Mouse (Mus musculus): ENCODE results near the gene Srsf3.
"Not testable (repeated sequence)": the region's sequence is repeated elsewhere in the genome, so short reads cannot be mapped to it uniquely, and the experiment has no call there.

The Srsf3 gene

DNA sequence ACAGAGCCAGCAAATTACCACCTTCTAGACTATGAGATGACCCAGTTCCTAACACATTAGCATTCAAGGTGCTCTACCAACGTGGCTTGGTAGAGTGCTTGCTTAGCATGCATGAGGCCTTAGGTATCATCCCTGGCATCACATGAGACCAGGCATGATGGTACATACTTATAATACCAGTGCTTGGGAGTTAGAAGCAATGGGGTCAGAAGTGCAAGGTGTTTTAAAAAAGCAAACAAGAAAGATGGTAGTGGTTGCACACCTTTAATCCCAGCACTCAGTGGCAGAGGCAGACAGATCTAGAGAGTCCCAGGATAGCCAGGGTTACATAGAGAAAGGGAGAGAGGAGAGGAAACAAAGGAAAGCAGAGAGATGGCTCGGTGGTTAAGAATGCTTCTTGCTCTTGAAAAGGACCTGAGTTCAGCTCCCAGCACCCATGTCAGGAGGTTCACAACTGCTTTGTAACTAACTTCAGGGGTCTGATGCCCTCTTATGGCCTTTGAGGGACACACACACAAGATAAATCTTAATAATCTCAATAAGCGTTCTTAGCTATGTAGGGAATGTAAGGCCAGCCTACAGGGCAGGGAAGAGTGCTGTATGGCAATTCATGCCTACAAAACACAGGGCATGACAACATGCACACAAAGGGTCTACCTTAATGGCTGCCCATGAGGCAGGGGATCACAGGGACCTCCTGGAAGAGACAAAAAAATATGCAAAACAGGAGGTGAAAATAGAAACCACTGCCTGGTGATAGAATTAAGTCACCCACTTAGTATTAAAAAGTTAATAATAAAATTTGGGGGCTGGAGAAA, 15.5 kb downstream of the Srsf3 start:
- no peak for DNase-seq

DNA sequence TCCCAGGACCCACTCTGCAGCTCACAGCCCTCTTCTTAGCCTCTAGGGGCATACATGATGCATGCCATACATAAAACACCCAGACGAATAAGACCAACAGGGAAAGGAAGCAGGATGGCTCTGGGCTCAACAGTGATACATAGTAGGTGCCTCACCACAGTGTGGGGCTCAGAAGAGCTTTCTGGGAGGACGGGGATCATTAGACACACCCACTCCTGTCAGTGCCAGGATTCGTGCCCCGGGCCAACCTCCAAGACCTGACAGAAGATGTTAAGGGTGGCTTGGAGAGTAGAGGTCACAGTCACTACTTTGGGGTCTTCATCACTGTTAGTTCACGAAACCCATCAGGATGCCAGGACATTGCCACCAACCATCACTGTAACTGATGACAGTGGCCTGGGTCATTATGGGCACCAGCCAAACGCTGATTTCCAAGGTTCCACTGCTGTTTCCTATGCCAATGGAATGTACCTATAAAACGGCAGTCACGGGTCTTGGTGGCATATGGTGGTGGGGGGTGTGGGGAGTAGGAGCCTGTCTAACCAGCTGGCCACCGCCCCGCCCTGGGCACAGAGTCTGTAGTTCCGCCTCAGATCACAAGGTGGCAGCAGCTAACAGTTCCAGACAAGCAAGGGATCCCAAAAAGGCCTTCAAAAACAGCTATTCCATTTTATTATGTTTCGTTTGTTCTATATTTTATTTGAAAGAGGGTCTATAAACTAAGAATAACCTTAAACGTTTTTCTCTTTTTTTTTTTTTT, 16.5 kb downstream of the Srsf3 start:
- DNase-seq, result peak; percentile 81

DNA sequence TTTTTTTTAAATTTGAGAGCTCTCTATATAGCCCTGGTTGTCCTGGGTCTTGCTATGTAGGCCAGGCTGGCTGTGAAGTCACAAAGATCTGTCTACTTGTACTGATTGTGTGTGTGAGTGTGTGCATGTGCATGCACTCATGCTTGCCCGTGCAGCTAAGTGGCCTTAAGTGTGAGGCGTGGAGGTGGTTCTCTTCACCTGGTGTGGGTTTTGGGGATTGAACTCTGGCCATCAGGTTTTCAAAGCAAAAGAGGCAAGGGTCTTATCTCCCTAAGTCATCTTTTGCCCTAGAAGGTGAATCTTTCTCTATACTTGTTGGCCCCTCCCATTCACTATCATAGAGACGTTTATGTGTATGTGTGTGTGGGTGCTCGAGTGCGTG, 17.1 kb downstream of the Srsf3 start:
- DNase-seq, result no peak

DNA sequence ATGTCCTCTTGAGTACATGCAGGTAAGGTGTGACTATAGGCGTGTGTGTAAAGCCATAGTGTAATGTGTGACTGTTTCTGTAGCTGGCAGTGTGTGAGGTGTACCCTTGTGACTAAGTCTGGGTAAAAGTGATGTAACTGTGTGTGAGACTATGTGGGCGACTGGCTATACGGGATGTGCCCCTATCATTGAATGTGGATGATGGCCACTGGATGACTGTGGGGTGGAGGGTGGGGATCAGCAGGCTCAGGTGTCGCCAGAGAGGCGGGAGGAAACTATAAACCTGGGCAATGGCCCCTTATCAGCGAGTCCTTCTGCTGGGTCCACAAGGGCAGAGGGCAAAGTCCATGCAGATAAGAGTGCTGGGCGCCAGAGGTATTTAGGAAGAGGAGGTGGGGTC, 17.5 kb downstream of the Srsf3 start:
- DNase-seq, result no peak

DNA sequence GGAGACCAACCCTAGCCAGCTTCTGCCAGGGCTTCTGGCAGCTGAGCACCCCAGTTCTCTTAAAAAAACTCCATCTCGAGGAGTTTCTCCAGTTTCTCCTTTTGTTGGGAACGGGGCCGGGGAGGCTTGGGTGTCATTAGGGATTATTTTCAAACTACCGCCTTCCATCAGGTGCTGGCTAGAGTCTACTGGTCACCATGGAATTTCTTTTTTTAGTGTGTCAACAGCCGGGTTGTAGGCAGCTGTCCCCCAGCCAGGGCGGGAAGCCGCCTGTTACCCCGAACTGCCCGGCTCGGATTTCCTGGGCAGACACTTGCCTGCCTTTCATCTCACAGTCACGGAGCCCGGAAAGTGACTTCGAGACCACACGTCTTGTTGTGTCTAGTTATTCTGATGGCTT, 18.4 kb downstream of the Srsf3 start:
- DNase-seq, result no peak

DNA sequence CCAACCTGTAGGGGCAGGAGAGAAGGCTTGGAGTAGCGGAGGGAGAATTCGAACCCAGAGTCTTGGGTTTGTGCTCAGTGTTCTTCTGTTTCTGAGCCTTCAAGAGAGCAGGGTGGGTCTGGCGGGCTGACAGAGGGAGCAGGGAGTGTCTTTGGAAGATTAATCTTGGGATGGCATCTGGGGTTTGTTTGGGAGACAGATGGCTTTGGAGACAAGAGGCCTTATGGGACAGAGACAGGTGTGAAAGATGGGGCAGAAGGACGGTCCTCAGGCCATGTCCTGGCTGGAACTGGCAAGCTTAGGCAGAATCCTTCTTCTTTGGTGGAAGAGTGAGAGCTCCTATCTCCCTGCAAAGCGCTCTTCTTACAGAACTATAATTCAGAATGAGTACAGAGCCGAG, 20.6 kb downstream of the Srsf3 start:
- DNase-seq, result no peak

DNA sequence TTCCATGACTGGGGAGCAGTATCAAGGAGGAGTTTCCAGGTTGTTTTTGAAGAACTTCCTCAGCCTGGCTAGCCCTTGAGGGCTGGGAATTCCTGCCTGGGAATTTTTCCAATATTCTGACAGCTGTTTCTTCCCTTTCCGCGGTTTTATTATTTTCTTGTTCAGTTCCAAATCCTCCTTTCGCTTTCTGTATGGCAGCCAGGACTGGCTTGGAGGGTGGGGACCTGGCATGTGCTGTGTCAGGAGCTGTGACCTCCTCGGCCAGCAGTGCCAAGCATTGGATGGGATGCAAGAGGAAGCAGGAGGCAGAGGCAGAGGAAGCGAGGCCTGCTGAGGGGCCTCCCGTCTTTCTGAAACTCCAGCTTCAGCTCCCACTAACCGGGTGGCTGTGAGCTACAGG, 21.4 kb downstream of the Srsf3 start:
- DNase-seq, result no peak

DNA sequence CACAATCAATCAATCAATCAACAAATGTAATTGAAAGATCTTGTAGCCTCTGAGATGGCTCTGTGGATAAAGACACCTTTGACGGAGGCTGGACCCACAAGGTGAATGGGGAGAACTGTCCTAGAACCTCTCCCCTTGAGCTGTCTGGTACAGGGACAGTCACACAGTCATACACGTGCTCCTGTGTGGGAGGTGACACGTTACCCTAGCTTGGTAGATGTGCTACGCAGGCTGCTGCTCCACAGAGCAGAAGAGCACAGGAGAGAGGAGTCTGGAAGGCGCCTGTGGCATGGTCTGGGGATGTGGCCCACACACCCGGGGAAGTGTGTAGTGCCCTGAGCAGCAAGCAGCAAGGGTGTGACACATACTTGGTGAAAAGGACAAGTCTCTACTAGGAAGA, 22.0 kb downstream of the Srsf3 start:
- DNase-seq, result no peak

DNA sequence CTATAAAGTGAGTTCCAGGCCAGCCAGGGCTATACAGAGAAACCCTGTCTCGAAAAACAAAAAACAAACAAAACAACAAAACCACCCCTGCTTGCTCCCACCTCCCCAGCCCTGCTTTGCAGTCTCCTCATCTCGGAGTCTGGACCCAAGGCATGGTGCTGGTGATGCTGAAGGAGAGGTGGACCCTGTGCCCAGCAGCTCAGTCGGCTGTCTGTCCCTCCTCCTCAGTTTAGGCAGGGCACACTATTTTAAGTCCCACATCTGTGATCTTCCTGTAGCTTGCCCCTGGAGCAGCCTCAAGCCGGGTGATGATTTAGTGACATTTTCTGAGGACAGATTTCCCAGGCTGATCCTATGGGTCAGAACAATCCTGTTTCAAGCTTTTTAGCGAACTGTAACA, 23.2 kb downstream of the Srsf3 start:
- DNase-seq, result no peak

DNA sequence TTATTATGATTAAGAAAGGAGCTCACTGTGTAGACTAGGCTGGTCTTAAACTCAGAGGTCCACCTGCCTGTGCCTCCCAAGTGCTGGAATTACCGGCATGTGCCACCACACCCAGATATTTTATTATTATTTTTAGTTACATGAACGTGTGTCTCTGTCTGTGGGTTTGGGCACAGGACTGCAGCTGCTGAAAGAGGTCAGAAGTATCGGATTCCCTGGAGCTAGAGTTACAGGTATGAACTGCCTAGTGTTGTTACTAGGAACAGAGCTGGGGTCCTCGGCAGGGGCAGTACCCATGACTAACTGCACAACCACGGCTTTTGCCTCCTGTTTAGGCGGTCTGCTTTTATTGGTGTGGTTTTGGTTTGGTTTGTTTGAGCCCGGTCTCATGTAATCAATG, 23.8 kb downstream of the Srsf3 start:
- DNase-seq, result no peak

DNA sequence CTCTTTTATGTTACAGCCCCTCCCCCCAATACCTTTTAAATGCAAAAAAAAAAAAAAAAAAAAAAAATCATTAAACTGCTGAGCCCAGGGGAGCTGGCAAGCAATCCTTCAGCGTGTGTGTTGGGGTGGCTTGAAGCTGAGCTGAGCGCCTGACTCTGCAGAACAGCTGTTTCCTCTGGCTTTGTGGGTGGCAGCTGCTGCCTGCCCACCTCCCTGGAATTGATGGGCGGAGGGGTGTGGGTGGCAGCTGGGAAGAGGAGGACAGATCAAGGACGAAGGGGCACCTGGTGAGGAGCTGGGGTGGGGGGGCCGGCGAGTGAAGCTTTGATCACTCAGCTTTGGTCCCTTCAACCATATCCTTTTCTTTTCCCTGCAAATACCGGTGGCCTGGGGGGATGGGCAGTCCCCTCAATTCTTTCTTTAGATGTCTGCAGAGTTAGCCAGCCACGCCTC, 24.3 kb downstream of the Srsf3 start:
- no peak for DNase-seq

DNA sequence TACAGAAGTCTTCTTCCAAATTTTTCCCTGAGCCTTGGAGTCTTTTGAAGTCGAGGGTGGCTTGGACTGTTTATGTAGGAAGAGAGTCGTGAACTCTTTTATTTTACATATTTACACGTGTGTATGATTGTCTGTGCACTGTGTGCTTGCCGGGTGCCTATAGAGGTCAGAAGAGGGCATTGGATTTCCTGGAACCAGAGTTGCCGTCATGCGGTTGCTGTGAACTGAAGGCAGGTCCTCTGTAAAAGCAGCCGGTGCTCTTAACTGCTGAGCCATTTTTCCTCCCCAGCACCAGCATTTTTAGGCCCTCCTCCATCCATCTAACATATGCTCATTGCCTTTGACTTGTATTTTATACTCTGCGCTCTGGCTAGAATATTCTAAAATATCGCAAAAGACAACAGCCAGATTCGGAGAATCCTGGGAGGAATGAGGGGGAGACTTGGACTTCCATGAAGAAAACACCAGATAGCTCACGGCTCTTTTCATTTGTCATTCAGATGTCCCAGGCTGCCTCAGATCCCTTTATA, 25.0 kb downstream of the Srsf3 start:
- DNase-seq, result no peak

DNA sequence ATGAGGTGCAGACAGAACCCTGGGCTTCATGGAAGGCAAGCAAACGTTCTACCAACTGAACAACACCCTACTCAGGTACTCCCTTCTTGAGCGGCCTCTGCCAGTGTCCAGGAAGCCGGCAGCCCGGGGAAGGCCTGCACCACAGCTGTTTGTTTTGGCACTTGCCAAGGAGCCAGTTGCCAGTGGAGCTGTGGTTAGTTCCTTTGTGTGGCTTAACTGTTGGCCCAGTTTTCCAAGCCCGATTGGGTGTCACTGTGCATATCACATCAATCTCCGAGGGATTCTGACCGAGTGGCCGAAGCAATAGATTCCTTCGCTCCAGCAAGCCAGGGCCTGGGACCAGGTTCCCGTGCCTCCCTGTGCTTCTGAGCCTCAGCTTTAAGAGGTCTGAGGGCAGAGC, 25.5 kb downstream of the Srsf3 start:
- no peak for DNase-seq

DNA sequence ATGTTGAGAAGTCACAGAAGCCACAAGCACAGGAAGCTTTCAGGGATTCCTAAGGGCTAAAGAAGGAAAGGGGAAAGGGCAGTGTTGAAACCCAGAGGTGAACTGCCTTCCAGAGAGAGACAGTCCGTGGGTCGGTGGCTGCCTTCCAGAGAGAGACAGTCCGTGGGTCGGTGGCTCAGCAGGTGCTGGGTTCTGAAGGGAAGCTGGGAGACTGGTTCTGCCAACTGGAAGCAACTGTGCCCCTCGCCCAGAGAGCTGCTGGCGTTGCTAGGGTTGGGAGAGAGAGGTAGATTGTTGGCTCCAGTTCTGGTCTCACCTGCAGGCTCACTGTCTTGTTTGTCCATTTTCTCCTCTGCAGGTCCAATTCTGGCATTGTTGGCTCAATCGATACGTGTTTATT, 26.1 kb downstream of the Srsf3 start:
- no peak for DNase-seq

DNA sequence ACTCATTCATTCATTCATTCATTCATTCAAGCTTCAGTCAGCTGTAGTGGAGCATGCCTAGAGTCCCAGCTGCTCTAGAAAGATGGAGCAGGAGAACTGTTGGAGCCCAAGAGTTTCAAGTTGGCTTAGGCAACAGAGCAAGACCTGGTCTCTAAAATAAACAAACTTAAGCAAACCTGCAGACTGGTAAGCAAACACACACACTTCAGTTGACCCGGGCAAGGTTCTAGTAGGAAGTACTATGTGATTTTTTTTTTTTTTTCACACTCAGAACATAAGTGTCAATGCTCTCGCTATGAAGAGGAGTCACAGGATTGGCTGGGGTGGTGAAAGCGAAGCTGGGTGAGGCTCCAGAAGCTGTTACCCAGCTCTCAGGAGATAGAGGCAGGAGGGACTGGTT, 27.2 kb downstream of the Srsf3 start:
- no peak for DNase-seq

DNA sequence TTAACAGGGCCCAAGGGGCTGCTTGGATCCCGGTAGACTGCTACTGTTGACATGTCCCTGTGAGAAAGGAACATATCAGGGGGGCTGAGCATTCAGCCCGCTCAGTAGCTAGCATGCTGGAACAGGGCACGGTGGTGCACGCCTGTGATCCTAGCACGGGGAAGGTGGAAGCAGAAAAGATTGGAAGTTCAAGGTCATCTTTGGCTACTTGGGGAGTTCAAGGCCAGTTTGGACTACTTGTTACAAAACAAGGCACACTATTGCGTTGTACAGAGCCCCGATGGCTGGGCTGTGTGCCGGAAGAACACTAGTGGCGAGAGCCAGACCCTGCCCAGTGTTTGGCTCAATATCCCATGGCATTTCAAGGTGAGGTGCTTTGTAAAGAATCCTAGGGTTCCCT, 28.5 kb downstream of the Srsf3 start:
- DNase-seq, result no peak

DNA sequence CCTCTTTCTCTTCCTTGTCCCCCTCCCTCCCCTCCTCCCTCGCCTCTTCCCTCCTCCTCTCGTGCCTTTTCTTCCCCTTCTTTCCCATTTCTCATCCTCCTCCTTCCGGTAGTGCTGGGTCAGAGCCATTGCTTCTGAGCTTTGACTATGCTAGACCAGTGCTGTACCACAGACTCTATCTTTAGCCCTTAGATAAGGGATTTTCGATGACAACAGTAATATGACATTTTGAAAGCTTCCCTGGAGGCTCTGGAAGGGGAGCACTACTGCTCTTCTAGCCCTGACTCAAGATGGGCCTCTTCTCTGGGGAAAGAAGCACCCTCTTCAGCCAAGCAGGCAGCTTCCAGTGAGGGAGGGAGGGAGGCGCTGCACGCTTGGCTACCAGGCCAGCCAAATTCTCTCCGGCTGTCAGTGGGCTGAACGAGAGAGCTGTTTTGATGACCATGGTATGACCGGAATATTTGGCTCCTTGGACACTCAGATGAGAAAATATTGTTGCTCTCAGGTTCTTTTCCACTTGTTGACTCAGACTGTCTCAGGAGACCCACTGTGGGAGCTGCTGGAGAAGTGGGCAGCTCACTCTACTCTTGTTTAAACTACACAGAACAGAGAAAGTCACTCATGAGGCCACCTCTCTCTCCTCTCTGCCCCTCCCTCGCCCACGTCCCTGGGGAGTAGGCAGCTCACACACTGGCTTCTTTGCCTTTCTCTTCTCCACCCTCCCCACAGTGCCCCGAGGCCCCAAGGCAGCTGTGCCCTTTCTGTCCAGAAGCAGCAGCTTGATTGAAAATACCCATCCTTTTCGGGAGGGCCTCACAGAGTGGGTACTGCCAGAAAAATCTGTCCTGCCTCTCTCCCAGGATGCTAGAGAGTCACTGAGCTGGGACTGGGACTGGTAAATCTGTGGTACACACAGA, 29.9 kb downstream of the Srsf3 start:
- no peak for DNase-seq

DNA sequence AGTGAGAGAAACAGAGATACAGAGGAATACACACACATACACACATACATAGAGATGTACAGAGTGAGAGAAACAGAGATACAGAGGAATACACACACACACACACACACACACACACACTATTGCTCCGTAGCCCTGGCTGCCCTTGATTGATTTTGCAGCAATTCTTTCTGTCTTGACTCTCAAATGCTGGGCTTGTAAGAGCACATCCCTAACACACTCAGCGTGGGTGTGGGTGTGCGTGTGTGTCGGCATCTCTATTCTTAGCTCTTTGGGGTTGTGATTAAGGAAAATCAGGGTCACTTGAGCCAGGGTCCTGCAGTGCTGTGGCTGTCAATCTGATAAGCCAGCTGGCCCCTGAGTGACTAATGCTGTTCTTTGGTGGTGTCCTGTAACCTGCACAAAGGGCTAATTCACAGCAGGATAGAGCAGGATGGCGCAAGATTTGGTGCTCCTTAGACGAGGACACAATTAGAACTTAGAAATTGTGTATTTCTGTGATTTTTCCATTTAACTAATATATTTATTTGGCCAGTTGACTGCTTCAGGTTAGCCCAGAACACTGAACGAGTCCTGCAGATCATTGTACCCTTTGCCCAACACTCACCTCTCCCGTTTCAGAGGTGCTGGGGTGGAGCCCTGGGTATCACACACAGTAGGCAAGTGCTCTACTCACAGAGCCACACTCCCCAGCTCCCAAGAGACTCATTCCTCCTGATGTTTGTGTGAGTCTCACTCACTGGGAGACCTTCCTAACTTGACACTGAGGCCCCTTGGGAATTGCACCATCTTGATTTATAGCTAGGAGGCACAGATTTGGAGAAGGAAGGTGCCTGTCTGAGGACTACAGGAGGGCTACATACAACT, 30.9 kb downstream of the Srsf3 start:
- DNase-seq, result no peak

DNA sequence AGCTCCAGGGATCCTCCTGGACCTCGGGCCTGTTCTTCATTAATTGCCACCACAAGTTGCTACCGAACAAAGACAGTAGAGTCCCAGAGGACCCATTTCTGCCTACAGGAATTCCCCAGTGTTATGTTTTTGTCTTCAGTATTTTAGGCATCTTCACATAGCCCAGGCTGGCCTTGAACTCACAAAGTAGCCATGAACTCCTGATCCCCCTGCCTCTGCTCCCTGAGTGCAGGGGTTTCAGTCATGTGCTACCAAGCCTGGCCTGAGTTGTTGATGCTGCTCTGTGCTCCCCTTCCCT, 31.5 kb downstream of the Srsf3 start:
- DNase-seq, result no peak

DNA sequence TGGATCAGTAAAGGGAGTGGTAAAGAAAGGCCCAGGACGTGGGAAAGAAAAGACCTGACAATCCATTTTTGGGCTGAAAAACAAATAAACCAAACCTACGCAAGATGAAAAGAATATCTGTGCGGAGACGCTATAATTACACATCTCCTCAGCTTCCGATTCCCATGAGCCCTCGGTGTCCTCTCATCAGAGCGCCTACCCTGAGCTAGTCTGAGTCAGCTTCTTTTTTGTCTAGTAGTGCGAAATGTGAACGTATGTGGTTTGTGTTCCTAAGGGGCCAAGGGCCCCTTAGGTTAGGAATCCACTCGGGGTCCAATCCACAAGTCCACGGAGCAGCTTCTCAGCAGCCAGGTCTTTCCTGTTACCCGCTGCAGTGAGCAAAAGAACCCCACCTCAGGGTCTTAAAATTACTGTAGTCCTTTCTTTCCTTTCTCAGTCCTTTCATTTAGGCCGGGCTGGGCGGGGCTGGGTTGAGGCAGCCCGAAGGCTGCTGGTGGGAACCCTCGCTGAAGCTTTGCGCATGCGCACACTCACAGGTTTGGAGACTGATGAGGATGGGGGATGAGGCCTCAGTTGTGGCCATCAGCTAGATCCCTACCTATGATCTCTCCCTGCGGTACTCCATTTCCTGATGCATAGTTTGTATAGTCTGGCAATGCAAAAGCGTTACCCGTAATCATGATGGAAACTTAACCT, 33.0 kb downstream of the Srsf3 start:
- DNase-seq, result no peak

DNA sequence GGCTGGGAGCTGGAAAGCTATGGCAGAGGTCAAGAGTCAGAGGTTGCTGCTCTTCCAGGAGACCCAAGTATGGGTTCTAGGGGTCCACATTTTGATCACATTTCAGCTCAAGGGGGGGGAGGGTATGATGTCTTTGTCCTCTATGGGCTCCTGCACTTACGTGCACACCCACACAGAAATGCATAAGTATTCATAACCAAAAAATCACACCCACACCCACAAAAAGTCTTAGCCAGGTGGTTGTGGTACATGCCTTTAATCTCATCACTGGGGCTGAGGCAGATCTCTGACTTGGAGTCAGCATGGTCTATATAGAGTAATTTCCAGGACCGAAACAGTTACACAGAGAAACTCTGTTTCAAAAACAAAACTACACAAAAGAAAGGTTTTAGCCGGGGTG, 33.5 kb downstream of the Srsf3 start:
- DNase-seq, result no peak

DNA sequence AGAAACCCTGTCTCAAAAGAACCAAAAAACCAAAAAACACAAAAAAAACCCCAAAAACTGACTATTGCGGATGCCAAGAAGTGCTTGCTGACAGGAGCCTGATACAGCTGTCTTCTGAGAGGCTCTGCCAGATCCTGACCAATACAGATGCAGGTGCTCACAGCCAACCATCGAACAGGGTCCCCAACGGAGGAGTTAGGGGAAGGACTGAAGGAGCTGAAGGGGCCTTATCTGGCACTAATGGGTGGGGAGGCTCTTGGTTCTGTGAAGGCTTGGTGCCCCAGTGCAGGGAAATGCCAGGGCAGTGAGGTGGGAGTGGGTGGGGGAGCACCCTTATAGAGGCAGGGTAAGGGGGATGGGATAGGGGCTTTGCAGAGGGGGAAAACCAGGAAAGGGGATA, 35.0 kb downstream of the Srsf3 start:
- DNase-seq, result not testable (repeated sequence)

Data from right cerebral cortex, postnatal 25 days (tissue).